Mouse (Mus musculus) G1E (cell line): ENCODE measurements at regions not wholly inside any gene's neighbourhood (a gene's known extent, or its start where the extent isn't known, plus 50 kb on each side); places are given as distances from the start of the nearest gene placed in this dataset.

Source experiments
- CTCF ChIP-seq: IDR thresholded peaks from 2 replicates; pipeline ENCODE4 v1.5.1; 2012; ENCODE audit warnings: low read depth, low read length, inconsistent platforms, mixed read lengths
- GATA1 ChIP-seq: IDR thresholded peaks from 2 replicates; pipeline ENCODE4 v1.6.1; 2012; ENCODE audit warnings: borderline replicate concordance, low read length, inconsistent platforms, mixed read lengths
- GATA2 ChIP-seq: IDR thresholded peaks from 2 replicates; pipeline ENCODE4 v1.6.1; 2012; ENCODE audit warnings: low read depth, low read length, inconsistent platforms, borderline replicate concordance
- POLR2AphosphoS5 ChIP-seq: IDR thresholded peaks from 2 replicates; pipeline ENCODE4 v1.6.1; 2012; ENCODE audit warnings: low read depth, low read length, inconsistent platforms; ENCODE audit not compliant: insufficient replicate concordance
- TAL1 ChIP-seq: conservative IDR thresholded peaks from 2 replicates; pipeline ENCODE4 v1.6.1; 2012; ENCODE audit warnings: low read depth, low read length, inconsistent platforms, mixed read lengths

- TF ChIP-seq CTCF: no peak
- TF ChIP-seq GATA1: no peak
- TF ChIP-seq TAL1: no peak
- TF ChIP-seq POLR2AphosphoS5: no peak
- no peak for TF ChIP-seq GATA2
These were observed 347.4 kb upstream of the Tmc3 start for GRCm38 (mm10) chr7:83237336-83237735.
